Mouse (Mus musculus) layer of hippocampus, adult 8-10 months (tissue): Measurements from ENCODE around the gene Prl. TPM values are rescaled to one million over a fixed set of nuclear protein-coding genes. Genes with fewer than 3 reads are reported as not detected.
"Not testable (repeated sequence)": the region's sequence is repeated elsewhere in the genome, so short reads cannot be mapped to it uniquely, and the experiment has no call there.

Experiments used
- DNase-seq, 2 experiments: peaks; one replicate each; pipeline ENCODE4 v3.0.0; 2022; ENCODE audit warnings: low spot score in 2 of 2
- total RNA-seq, 4 experiments: library from RNA; stranded (reverse); gene quantifications; 2 replicates each; pipeline ENCODE4 v1.2.4; 2022

Prl gene
- 1 to 10 TPM in 1 of 4 experiments, under 1 TPM in 1, not detected in 2; 0.58 to 2.5 TPM for total RNA-seq

GRCm38 (mm10) chr13:27057270-27057669 is at the start of gene Prl:
Gene Prl (plus strand): TSS chr13:27057570.
- DNase-seq = no peak

DNA sequence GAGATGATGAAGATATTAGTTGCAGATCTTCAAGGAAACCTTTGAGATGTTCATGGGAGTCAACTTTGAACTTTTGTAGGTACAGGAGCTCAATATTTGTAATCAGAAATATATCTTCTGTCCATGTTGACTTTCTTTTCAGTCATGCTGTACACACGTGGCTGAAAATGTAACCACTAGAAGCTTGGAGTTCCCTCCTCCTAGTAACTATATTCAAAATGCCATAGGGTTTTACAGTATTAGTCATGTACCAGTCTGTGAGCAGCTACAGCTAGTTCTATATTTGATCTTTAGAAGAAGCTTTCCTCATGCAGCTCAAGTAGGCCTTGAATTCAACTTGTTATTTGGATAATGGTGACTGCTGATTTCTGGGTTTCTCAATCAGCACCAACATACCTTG is 30.8 kb upstream of the Prl start:
- DNase-seq = no peak

DNA sequence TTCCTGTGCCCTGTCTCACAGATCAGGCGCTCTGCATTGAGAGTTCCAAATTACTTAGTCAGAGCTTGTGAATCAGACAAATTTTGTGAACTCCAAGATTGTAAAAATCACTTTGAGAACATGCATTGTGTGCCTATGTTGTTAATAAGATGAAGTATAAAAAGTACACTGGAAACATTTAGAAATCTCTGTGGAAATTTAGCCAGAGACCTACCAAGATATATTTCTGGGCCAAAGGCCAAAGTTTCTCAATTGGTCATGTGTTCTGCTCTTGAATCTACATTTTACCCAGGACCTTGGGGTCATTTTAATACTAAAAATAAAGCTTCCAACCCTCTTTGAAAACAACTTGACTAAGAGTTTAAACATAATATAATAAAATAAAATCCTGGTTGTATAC is 30.0 kb upstream of the Prl start:
- DNase-seq = no peak

DNA sequence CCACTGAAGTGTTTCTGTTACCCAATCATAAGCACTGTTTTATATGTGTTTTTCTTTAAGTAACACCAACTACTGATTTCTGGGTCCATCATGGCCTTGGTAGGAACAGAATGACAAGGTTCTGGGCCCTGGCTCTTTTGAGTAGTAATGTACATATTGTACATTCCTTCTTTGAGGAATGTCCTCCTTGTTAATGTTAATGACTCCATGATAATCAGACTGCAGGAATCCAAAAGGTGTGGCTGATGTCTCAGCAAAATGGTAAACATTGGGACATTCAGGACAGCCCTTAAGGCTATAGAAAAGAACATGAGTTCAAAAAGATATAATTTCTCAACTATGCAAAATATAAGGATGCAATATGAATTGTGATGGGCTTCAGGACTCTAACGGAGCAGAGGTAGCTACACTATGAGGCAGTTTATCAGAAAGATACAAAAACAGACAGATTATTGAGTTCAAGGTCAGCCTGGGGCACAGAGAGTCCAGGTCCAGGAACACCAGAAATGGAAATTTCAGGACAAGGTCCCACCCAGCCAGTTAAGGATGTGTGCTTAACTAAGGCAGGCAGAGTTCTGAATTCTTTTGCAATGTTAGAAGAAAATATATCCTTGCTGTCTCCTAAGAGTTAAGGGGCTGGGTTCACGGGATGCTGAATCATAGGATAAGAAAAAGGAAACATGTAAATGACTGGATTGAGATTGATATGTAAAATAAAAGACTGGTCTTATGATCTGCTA is 28.7 kb upstream of the Prl start:
- no peak for DNase-seq

DNA sequence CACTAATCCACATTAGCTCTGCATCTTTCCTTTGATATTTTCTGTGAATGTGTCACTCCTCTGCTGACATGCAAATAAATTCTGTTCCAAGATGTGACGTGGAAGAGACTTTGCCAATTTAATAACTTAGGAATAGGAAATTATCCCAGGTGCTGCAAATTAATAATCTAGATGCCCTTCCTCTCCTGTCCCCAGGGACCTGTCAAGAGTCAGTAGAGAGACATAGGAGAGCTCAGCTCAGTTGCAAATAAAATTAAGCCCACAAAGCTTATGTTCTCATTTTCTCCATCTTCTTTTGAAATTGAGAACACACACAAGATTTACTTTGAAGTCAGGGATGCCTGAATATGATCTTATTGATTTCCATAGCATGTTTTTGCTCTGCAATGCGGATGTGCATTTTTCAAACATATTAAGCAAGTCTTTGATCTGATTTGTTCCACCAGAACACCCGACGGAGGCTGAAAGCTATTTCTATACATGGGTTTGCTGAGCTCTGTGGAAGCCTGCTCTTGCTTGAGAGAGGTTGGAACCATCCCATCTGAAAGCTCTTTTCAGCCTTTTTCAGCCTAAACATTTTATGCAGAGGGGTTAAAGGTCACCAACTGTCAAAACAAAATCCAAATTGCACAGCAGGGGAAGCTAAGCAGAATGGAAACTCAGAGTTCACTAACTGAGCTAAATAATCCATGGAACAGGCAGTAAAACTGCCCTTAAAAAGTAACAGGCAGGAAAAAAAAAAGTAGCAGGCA is 26.1 kb upstream of the Prl start:
- DNase-seq = no peak

DNA sequence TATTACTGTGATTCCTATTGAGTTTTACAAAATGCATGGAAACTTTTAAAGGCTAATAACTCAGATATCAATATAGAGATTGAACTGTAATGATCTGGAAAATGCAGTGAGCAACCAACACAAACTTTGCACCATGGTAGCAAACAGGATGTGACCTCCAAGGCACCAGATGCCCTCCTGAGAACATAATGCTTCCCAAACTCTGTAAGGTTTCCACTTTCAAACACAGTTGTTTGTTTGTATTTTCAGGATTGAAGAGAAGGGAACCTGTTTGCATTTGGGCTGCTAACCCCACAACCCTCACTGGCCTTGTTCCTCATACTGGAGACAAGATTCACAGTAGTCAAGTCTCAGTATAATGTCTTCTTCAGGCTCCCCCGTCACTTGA is 25.5 kb upstream of the Prl start:
- no peak for DNase-seq

DNA sequence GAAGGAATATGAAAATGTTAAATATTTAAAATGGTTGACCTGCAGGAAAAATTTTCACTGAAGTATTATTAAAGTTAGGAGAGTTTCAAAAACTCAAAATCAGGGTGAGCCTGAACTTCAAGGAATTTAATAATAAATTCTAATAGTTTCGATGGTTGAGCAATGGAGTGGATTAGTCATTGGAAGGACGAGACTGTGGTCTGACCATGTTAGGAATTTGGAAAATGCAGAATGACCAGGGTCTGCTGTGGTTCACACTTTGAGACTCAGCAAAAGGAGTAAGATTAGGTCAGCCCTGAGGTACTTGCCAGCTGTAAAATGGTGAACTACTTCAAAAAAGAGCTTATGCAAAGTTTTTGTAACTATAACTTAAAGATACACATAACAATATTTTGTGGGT is 24.4 kb upstream of the Prl start:
- no peak for DNase-seq

- no peak for DNase-seq
These were observed 15.2 kb upstream of the Prl start for GRCm38 (mm10) chr13:27042185-27042584.

DNA sequence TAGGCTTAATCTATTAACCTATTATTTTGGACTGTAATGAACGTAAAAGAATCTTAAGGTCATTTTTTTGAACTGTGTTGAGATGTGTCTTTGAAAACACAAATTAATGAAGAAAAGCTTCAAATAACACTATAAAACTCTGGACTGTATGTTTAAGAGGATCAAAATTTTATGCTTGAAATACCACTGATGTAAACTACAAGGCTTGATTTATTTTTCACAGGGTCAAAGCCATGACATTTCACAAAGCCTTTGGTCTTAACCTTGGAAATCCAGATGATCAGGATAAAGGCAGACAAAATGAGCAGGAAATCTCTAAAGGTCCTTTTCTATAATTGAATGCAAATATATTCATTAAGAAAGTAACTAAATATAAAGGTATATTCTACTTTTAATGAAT is 14.0 kb upstream of the Prl start:
- no peak for DNase-seq

DNA sequence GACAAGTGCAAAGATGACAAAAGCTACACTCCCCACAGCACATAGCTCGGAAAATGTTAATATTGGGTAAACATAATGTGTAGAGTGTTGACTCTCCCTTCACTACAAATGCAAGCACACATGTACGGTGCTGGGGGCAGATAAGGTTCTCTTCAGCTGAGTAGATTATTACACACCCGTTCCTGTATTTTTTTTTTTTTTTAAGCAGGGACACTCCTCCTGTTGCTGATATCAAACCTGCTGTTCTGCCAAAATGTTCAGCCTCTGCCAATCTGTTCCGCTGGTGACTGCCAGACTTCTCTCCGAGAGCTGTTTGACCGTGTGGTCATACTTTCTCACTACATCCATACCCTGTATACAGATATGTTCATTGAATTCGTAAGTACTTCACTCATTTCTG is 1.8 kb downstream of the Prl start:
- DNase-seq = peak; percentile 32 to 37

GRCm38 (mm10) chr13:27093890-27094289 is 36.5 kb downstream of the Prl start, which contains the start of gene Prl3d1:
Gene Prl3d1 (plus strand): TSS chr13:27094190.
- DNase-seq = not testable (repeated sequence)

Other genes starting within 250 kb of the Prl start
- gene Prl3d1, start 36.6 kb downstream of the Prl start, total RNA-seq = not detected
- gene Prl3d2, start 64.1 kb downstream of the Prl start, total RNA-seq = not detected
- not detected for gene Prl3d3, start 99.2 kb downstream of the Prl start, total RNA-seq
- not detected for gene Prl3c1, start 139.1 kb downstream of the Prl start, total RNA-seq
- not detected for gene Prl3b1, start 184.3 kb downstream of the Prl start, total RNA-seq
- not detected for gene Prl3a1, start 201.9 kb downstream of the Prl start, total RNA-seq